Mouse (Mus musculus) forebrain, embryonic 16.5 days (tissue): ENCODE results near the gene Col2a1. TPM values are rescaled to one million over a fixed set of nuclear protein-coding genes. Genes with fewer than 3 reads are reported as not detected.
A peak's percentile ranks its signal among the peaks of the same experiment; 100 is the strongest.

ENCODE experiments used
- ATAC-seq: fragments of 200-750 bp; cut with Nextera tagmentation; 2 replicates; pipeline ENCODE4 v1.8.0; 2017; ENCODE audit warnings: mild to moderate bottlenecking, moderate library complexity
- H3K27ac ChIP-seq: fragments of 300-500 bp; sonication (generic); 2 replicates; pipeline ENCODE4 v1.5.1; 2014; ENCODE audit warnings: low read length, control low read depth
- H3K27me3 ChIP-seq: fragments of 300-500 bp; sonication (generic); replicated peaks from 2 replicates; pipeline ENCODE4 v1.6.1; 2014; ENCODE audit warnings: low read length; ENCODE audit not compliant: control insufficient read depth, insufficient read depth
- H3K36me3 ChIP-seq: fragments of 300-500 bp; sonication (generic); 2 replicates; pipeline ENCODE4 v1.6.1; 2014; ENCODE audit not compliant: control insufficient read depth, insufficient read depth
- H3K4me1 ChIP-seq: fragments of 300-500 bp; sonication (generic); replicated peaks from 2 replicates; pipeline ENCODE4 v1.6.1; 2014; ENCODE audit warnings: low read length; ENCODE audit not compliant: control insufficient read depth, insufficient read depth
- H3K4me2 ChIP-seq: fragments of 300-500 bp; sonication (generic); 2 replicates; pipeline ENCODE4 v1.6.1; 2014; ENCODE audit warnings: mild to moderate bottlenecking, low read length, control low read depth
- H3K4me3 ChIP-seq: fragments of 300-500 bp; sonication (generic); replicated peaks from 2 replicates; pipeline ENCODE4 v1.5.1; 2014; ENCODE audit warnings: mild to moderate bottlenecking, low read length, control low read depth
- H3K9ac ChIP-seq: fragments of 300-500 bp; sonication (generic); replicated peaks from 2 replicates; pipeline ENCODE4 v1.6.1; 2014; ENCODE audit warnings: low read depth, low read length, control low read depth
- H3K9me3 ChIP-seq: fragments of 300-500 bp; sonication (generic); 2 replicates; pipeline ENCODE4 v1.6.1; 2016; ENCODE audit warnings: low read length; ENCODE audit not compliant: control insufficient read depth
- WGBS: fragments of 180-500 bp; shearing (Covaris S2); extraction: QIAGEN DNeasy Blood & Tissue Kit; methylation state at CpG from one replicate; pipeline ENCODE4 v1.1.7; 2014; 5-methylcytosine and 5-hydroxymethylcytosine counted together
- polyA plus RNA-seq: library from polyadenylated mRNA; unstranded; fragments of >200 nt; fragmentation: Nextera tagmentation; extraction: Ambion mirVana; gene quantifications from 2 replicates; pipeline ENCODE4 v1.2.1, GENCODE M21; 2015

The Col2a1 gene
- polyA plus RNA-seq, 1 experiment from 2014 or later: 16.6 TPM

GRCm38 (mm10) chr15:98005181-98005580, 686 bp upstream of the Col2a1 start:
- H3K9ac ChIP-seq: no peak overlapping the region
- peaks cover 49% of the 10 kb centered on the region for H3K4me1 ChIP-seq
- H3K27me3 ChIP-seq: peaks cover 15% of the 10 kb centered on the region
- H3K4me2 ChIP-seq: peak overlapping the region; percentile 73; the same call in 1 of the 2 replicates
- no peaks in the 10 kb centered on the region for H3K36me3 ChIP-seq
- no peak overlapping the region; the same call in 1 of the 2 replicates for H3K4me3 ChIP-seq
- H3K27ac ChIP-seq: no peak overlapping the region
- ATAC-seq: no peak
- no peaks in the 10 kb centered on the region for H3K9me3 ChIP-seq
- WGBS: 19% methylated on average over 11 of the region's 11 CpGs

- Histone ChIP-seq H3K4me1 (peaks cover 50% of the 10 kb centered on the region), H3K9me3 (no peaks in the 10 kb centered on the region), H3K27me3 (peaks cover 15% of the 10 kb centered on the region), H3K4me2 (peak overlapping the region; percentile 73), H3K27ac (no peak overlapping the region), H3K9ac (peak overlapping the region; percentile 54), H3K36me3 (no peaks in the 10 kb centered on the region), H3K4me3 (peak overlapping the region; percentile 48)
- no peak for ATAC-seq
- WGBS: 3% methylated on average over 17 of the region's 19 CpGs
Observed at GRCm38 (mm10) chr15:98004740-98005159, 255 bp upstream of the Col2a1 start.

GRCm38 (mm10) chr15:98002991-98003821, 1.3 kb downstream of the Col2a1 start:
- H3K36me3 ChIP-seq: no peaks in the 10 kb centered on the region
- H3K4me3 ChIP-seq: peak overlapping the region; percentile 48
- no peak for ATAC-seq
- peaks cover 53% of the 10 kb centered on the region for H3K4me1 ChIP-seq
- no peaks in the 10 kb centered on the region for H3K9me3 ChIP-seq
- under 1% methylated on average over 42 of the region's 42 CpGs for WGBS
- H3K4me2 ChIP-seq: peak overlapping the region; percentile 73
- peaks cover 15% of the 10 kb centered on the region for H3K27me3 ChIP-seq
- H3K9ac ChIP-seq: peak overlapping the region; percentile 54
- no peak overlapping the region for H3K27ac ChIP-seq

DNA sequence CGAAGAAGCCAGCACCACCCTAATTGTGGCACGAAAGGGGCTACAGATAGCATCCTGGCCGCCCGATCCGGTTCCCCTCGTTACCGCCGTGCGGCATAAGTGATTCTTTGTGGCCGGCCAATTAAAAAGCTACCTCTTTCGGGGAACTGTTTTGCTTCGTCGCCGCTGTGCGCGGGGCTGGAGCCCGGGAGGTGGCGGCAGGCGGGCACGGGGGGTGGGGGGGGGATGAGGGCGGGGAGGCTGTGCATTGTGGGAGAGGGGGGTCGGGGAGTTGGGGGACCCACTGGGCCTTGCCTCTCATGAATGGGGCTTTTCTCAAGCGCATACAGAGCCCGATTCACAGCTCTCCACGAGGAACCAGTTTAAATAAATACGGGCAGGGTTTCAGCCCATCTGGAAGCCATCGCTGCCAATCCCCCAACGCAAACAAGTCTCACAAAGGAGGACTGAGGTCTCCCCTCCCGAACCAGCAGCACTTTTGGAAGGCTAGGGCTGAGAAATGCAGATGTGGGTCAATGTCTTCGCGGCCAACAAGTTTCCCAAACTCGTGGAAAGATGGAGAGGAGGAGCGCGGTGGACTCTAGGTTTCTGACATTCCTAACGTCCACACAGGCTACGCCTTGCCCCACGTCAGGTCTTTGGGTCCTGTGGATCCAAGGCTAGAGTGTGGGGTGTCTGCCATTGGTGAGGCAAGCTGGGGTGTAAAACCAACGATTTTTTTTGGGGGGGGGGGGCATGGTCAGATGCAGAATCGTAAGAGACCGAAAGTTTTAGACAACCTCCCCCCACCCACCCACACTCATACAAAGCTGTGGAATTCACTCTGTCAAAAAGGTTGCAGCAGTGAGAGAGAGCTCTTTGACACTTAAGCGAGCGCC, 2.1 kb downstream of the Col2a1 start:
- Histone ChIP-seq H3K4me3 (peak overlapping the region; percentile 48), H3K27ac (peak overlapping the region; percentile 3; the same call in 1 of the 2 replicates), H3K9me3 (no peaks in the 10 kb centered on the region), H3K9ac (peak overlapping the region; percentile 62), H3K4me2 (peak overlapping the region; percentile 73), H3K4me1 (peaks cover 59% of the 10 kb centered on the region), H3K27me3 (peaks cover 15% of the 10 kb centered on the region), H3K36me3 (no peaks in the 10 kb centered on the region)
- ATAC-seq: peak; percentile 67
- under 1% methylated on average over 42 of the region's 42 CpGs for WGBS

DNA sequence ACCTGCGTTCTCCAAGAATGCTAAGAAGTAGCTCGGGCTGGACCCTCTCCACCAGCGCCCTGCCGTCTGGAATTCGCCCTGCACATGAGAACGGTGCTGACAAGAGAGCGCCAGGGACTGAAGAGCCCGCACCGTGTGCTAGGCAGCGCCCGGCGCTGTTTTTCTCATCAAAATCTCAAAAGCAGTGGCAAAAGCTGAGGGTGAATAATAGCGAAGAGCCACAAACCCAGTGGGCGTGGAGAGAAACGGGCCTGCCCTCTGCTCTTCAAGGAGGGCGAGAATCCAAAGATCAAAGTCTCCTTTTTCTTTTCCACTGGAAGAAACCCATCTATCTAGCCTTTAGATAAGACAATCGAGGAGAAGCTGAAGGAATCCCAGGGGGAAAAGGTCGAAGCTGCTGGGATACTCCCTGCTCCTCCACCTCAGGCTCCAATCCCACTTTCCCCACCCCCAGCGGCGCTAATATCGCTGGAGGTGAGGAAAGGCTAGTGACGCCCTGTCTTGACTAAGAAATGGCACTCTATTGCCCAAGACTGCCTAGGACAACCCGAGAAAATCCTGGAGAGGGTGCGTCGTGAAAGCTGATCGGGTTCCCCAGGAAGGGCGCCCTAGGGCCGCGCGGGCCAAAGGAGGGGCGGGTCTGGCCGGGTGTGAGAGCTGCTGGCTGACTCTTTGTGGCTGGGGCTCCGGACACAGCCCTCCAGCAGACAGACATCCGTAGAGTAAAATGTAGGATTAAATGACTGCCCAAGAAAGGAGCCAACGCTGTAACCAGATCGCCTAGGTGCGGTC, 3.0 kb downstream of the Col2a1 start:
- Histone ChIP-seq H3K36me3 (no peaks in the 10 kb centered on the region), H3K9ac (peak overlapping the region; percentile 62), H3K4me2 (peak overlapping the region; percentile 73), H3K9me3 (no peaks in the 10 kb centered on the region), H3K4me3 (peak overlapping the region; percentile 48), H3K4me1 (peaks cover 67% of the 10 kb centered on the region), H3K27me3 (peaks cover 15% of the 10 kb centered on the region), H3K27ac (peak overlapping the region; percentile 3; the same call in 1 of the 2 replicates)
- 2% methylated on average over 37 of the region's 37 CpGs for WGBS
- ATAC-seq: peak; percentile 4; the same call in 1 of the 2 replicates

DNA sequence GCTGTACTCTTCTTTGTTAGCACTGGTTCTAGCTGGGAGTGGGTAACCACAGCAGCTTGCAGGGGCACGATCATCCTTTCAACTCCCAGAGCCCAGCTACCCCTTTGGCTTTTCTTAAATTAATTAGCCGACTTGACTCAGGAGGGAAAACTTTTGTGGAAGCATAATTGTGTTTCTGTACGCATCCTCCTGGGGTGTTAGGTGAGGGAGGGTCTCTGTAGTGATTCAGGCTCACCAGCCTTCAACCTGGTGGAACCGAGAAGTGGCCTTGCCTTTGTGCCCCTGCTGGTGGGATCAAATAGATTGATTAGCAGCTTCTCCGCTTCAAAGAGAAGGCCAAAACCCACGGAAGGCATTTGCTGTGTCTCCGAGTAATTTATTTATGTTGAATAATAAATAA, 4.5 kb downstream of the Col2a1 start:
- peaks cover 8% of the 10 kb centered on the region for H3K27me3 ChIP-seq
- H3K4me2 ChIP-seq: no peak overlapping the region
- H3K4me3 ChIP-seq: no peak overlapping the region
- no peak for ATAC-seq
- 19% methylated on average over 7 of the region's 7 CpGs for whole genome bisulfite sequencing
- H3K9ac ChIP-seq: no peak overlapping the region
- H3K4me1 ChIP-seq: peaks cover 70% of the 10 kb centered on the region
- no peak overlapping the region for H3K27ac ChIP-seq
- no peaks in the 10 kb centered on the region for H3K36me3 ChIP-seq
- no peaks in the 10 kb centered on the region for H3K9me3 ChIP-seq

- Histone ChIP-seq H3K4me2 (no peak overlapping the region), H3K4me3 (no peak overlapping the region), H3K9me3 (no peaks in the 10 kb centered on the region), H3K9ac (no peak overlapping the region), H3K27ac (no peak overlapping the region), H3K36me3 (no peaks in the 10 kb centered on the region), H3K4me1 (peaks cover 65% of the 10 kb centered on the region), H3K27me3 (peaks cover 8% of the 10 kb centered on the region)
- no peak for ATAC-seq
- 53% methylated on average over 13 of the region's 13 CpGs for WGBS
Observed at GRCm38 (mm10) chr15:97999546-97999945, 4.9 kb downstream of the Col2a1 start.

DNA sequence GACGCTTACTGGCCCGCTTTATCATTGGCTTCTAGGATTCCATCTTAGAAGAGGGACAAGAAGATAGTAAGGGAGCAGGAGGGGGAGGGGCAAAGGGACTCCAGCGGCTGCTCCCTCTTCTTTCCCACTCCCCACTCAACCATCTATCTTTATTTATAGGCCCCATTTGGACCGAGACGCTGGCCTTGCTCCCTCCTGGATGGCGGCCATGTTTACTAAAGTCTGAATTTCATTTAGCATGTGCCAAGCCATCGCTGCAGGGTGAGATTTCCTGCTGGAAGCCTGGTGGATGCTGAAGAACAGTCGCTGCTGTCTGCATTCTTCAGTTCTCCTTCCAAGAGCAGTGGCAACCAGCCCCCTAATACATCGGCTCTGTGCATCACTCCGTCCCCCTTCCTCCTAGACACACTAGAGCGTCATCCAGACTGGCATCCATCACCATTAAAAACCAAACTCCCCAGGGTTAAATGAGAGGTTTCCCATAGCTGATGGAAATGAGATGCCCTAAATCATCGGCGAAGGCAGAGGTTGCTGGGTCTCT, 7.7 kb downstream of the Col2a1 start:
- WGBS: 49% methylated on average over 13 of the region's 13 CpGs
- peak; percentile 21 for ATAC-seq
- Histone ChIP-seq H3K9me3 (no peaks in the 10 kb centered on the region), H3K27ac (peak overlapping the region; percentile 17), H3K27me3 (no peaks in the 10 kb centered on the region), H3K4me1 (peaks cover 53% of the 10 kb centered on the region), H3K9ac (no peak overlapping the region), H3K36me3 (no peaks in the 10 kb centered on the region), H3K4me2 (peak overlapping the region; percentile 20), H3K4me3 (no peak overlapping the region)
